Mouse (Mus musculus) kidney, adult 2 months (tissue): ENCODE measurements at regions not wholly inside any gene's neighbourhood (a gene's known extent, or its start where the extent isn't known, plus 50 kb on each side); places are given as distances from the start of the nearest gene placed in this dataset.

Experiments used
- DNase-seq: peaks from one replicate; pipeline ENCODE4 v3.0.0; 2021
- H3K27ac ChIP-seq: fragments of 200-500 bp; 2 replicates; pipeline ENCODE4 v1.5.1; 2012; ENCODE audit warnings: low read depth, low read length, control low read depth, inconsistent platforms; ENCODE audit not compliant: insufficient read depth
- H3K27me3 ChIP-seq: fragments of 200-500 bp; replicated peaks from 2 replicates; pipeline ENCODE4 v1.6.1; 2012; ENCODE audit warnings: mild to moderate bottlenecking, moderate library complexity, low read length, inconsistent platforms; ENCODE audit not compliant: control insufficient read depth, insufficient read depth
- H3K36me3 ChIP-seq: fragments of 200-500 bp; 2 replicates; pipeline ENCODE4 v1.6.1; 2012; ENCODE audit warnings: mild to moderate bottlenecking, moderate library complexity, low read length, inconsistent platforms; ENCODE audit not compliant: control insufficient read depth, insufficient read depth
- H3K4me1 ChIP-seq: fragments of 200-500 bp; 2 replicates; pipeline ENCODE4 v1.6.1; 2011; ENCODE audit warnings: low read length; ENCODE audit not compliant: control insufficient read depth, insufficient read depth
- H3K4me3 ChIP-seq: fragments of 200-500 bp; 2 replicates; pipeline ENCODE4 v1.5.1; 2011; ENCODE audit warnings: mild to moderate bottlenecking, low read depth, low read length, control low read depth; ENCODE audit not compliant: insufficient read depth
- CTCF ChIP-seq: fragments of 200-500 bp; conservative IDR thresholded peaks from 2 replicates; pipeline ENCODE4 v1.5.1; 2011; ENCODE audit warnings: low read depth, mild to moderate bottlenecking, control low read depth, low read length, moderate library complexity, mixed read lengths; ENCODE audit not compliant: insufficient read depth, insufficient read length
- POLR2A ChIP-seq: fragments of 200-500 bp; IDR thresholded peaks from one replicate; pipeline ENCODE4 v1.6.1; 2011; ENCODE audit warnings: low read depth, low read length, control low read depth
- WGBS: fragments of 180-500 bp; shearing (Covaris S2); methylation state at CpG from one replicate; pipeline ENCODE4 v1.1.7; 2018; 5-methylcytosine and 5-hydroxymethylcytosine counted together

GRCm38 (mm10) chr4:55134339-55134738 is 189.5 kb downstream of the Zfp462 start:
- no peaks in the 10 kb centered on the region for H3K4me1 ChIP-seq
- TF ChIP-seq POLR2A: no peak
- no peak for TF ChIP-seq CTCF
- H3K4me3 ChIP-seq: no peak overlapping the region
- 91% methylated on average over 4 of the region's 4 CpGs for WGBS
- H3K27me3 ChIP-seq: no peaks in the 10 kb centered on the region; the same call in 1 of the 2 replicates
- H3K36me3 ChIP-seq: no peaks in the 10 kb centered on the region
- no peak for DNase-seq
- no peak overlapping the region for H3K27ac ChIP-seq

- WGBS: 51% methylated on average over 4 of the region's 4 CpGs
- no peak overlapping the region for H3K4me3 ChIP-seq
- no peaks in the 10 kb centered on the region for H3K36me3 ChIP-seq
- no peak overlapping the region for H3K27ac ChIP-seq
- no peak for DNase-seq
- TF ChIP-seq CTCF: no peak
- TF ChIP-seq POLR2A: no peak
- no peaks in the 10 kb centered on the region for H3K4me1 ChIP-seq
- H3K27me3 ChIP-seq: no peaks in the 10 kb centered on the region; the same call in 1 of the 2 replicates
These were observed 189.9 kb downstream of the Zfp462 start for GRCm38 (mm10) chr4:55134791-55135190.

DNA sequence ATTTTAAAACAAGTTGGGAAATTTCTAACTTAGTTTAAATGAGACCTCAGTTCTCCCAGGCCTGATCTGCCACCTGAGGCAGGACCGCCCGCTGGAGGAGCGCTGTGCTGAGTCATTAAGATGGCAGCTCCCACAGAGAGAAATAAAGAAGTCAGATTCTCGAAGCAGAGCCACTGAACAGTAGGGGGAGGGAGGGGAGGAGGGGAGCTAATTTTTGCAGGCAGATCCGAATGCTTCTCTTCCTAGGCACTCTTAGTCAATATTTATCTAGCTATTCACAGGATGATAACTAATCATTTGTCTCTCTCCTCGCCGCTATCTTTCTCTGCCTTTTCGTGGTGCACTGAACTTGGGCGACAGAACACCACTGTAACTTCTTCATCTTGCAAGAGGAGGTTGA is 191.4 kb downstream of the Zfp462 start:
- 46% methylated on average over 9 of the region's 9 CpGs for WGBS
- H3K4me1 ChIP-seq: no peaks in the 10 kb centered on the region
- no peak overlapping the region for H3K4me3 ChIP-seq
- no peaks in the 10 kb centered on the region for H3K36me3 ChIP-seq
- no peak for TF ChIP-seq POLR2A
- no peak for TF ChIP-seq CTCF
- DNase-seq: no peak
- no peaks in the 10 kb centered on the region; the same call in 1 of the 2 replicates for H3K27me3 ChIP-seq
- no peak overlapping the region for H3K27ac ChIP-seq

DNA sequence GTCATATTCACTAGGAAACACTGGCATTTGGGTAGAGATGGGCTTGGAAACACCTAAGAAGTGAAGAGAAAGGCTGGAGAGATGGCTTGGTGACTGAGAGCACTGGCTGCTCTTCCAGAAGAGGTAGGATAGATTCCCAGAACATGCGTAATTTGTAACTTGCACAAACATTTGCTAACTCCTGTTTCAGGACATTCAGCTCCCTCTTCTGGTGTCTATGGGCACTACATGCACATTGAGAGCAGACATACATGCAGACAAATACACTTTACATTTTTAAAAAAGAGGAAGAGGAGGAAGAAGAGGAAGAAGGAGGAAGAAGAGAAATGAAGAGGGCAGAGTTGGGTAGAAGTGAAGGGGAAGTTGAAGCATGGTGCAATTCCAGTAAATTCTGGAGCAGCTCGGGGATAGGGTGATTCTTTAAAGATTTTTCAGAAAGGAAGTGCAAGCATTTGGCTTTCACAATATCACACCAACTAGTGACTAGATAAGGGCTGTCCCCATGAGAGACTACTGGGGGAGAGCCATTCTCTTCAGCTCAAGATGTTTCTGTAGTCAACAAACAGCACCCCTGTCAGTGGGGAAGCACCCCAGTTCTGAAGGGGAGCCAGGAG is 193.0 kb downstream of the Zfp462 start:
- Histone ChIP-seq H3K4me3 (no peak overlapping the region), H3K27me3 (no peaks in the 10 kb centered on the region; the same call in 1 of the 2 replicates), H3K4me1 (no peaks in the 10 kb centered on the region), H3K36me3 (no peaks in the 10 kb centered on the region), H3K27ac (no peak overlapping the region)
- TF ChIP-seq CTCF: no peak
- no peak for TF ChIP-seq POLR2A
- 89% methylated on average over 2 of the region's 2 CpGs for WGBS
- no peak for DNase-seq

GRCm38 (mm10) chr4:55141317-55141716 is 196.5 kb downstream of the Zfp462 start:
- H3K36me3 ChIP-seq: no peaks in the 10 kb centered on the region
- no peaks in the 10 kb centered on the region for H3K4me1 ChIP-seq
- no peak overlapping the region for H3K4me3 ChIP-seq
- TF ChIP-seq POLR2A (no peak), CTCF (no peak)
- no peaks in the 10 kb centered on the region; the same call in 1 of the 2 replicates for H3K27me3 ChIP-seq
- no peak for DNase-seq
- no peak overlapping the region for H3K27ac ChIP-seq

DNA sequence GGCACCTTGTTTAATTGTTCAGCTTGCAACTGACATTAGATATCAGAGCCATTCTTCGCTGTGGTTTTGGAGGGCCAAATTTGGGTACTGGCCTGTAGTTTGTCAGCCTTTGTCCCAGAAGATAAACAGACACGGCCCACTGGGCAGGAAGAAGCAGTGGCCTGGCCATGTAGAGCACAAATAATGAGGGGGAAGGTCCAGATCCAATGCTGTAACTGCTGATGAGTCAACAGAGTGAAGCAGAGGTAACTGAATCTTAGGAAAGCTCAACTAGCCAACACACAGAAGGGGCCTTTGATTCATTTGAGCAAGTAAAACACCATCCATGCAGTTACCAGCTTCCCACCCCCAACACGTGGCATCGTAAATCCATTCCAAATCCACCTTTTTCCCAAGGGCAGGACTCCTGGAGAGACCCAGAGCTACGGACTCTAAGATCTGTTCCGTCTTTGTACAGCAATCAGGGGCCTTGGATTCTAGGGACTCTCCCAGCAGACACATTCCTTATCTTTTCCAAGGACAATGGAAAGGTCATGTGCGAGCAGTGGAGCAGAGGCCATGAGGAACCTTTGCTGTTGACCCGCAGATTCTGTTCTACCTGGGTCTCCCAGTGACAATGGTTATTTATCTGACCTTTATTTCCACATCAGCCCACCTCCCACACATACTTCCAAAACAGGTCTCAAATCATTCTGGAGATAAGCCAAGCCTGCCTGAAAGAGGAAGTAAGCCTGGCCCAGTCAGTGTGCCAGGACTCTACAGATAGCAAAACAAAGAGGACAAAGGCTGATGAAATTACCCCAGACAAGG is 197.3 kb downstream of the Zfp462 start:
- Histone ChIP-seq H3K27me3 (no peaks in the 10 kb centered on the region; the same call in 1 of the 2 replicates), H3K27ac (no peak overlapping the region), H3K4me1 (no peaks in the 10 kb centered on the region), H3K4me3 (no peak overlapping the region), H3K36me3 (no peaks in the 10 kb centered on the region)
- no peak for DNase-seq
- TF ChIP-seq POLR2A (no peak), CTCF (no peak)
- 50% methylated on average over 8 of the region's 8 CpGs for WGBS

DNA sequence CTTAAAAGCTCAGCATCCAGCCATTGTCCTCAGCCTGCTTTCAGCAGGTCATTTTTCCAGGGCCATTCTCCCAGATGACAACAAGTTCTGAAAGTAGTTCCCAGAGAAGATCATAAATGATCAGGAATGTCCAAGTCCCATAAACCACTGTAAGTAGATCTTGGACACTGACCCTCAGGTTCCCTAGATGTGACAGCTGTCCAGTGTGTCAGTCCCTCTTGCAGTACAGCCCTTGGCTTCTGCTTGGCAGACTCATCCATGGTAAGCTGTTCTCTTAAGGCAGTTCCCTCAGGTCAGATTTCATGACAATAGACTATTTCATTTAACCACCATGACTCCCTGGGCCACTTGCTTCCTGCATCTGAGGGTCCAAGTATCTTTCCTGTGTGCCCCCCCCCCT is 198.6 kb downstream of the Zfp462 start:
- Histone ChIP-seq H3K27me3 (no peaks in the 10 kb centered on the region), H3K4me3 (no peak overlapping the region), H3K36me3 (no peaks in the 10 kb centered on the region), H3K27ac (no peak overlapping the region), H3K4me1 (no peaks in the 10 kb centered on the region)
- DNase-seq: no peak
- no peak for TF ChIP-seq POLR2A
- TF ChIP-seq CTCF: no peak
